Mouse (Mus musculus): ENCODE measurements around the gene Trim9.

Gene Trim9

GRCm38 (mm10) chr12:70218795-70219540 is 128.4 kb downstream of the Trim9 start:
- no peak for ATAC-seq (ENCODE audit: insufficient number of reproducible peaks, low FRiP score, low TSS enrichment)

- no peak for ATAC-seq (ENCODE audit: insufficient number of reproducible peaks, low FRiP score, low TSS enrichment)
These were observed 131.1 kb downstream of the Trim9 start for GRCm38 (mm10) chr12:70216229-70216800.

GRCm38 (mm10) chr12:70214281-70214680 is 133.1 kb downstream of the Trim9 start:
- ATAC-seq (ENCODE audit: insufficient number of reproducible peaks, low FRiP score, low TSS enrichment): no peak

GRCm38 (mm10) chr12:70213601-70214000 is 133.8 kb downstream of the Trim9 start:
- ATAC-seq (ENCODE audit: insufficient number of reproducible peaks, low FRiP score, low TSS enrichment): no peak

- ATAC-seq (ENCODE audit: insufficient number of reproducible peaks, low FRiP score, low TSS enrichment): no peak; the same call in 1 of the 2 replicates
These were observed 134.9 kb downstream of the Trim9 start for GRCm38 (mm10) chr12:70212501-70212900.

- no peak for ATAC-seq (ENCODE audit: insufficient number of reproducible peaks, low FRiP score, low TSS enrichment)
These were observed 139.2 kb downstream of the Trim9 start for GRCm38 (mm10) chr12:70208214-70208613.

GRCm38 (mm10) chr12:70204433-70204832 is 143.0 kb downstream of the Trim9 start:
- no peak for ATAC-seq (ENCODE audit: insufficient number of reproducible peaks, low FRiP score, low TSS enrichment)

- ATAC-seq (ENCODE audit: insufficient number of reproducible peaks, low FRiP score, low TSS enrichment): no peak
These were observed 145.4 kb downstream of the Trim9 start for GRCm38 (mm10) chr12:70201926-70202529.

GRCm38 (mm10) chr12:70196341-70196740 is 151.1 kb downstream of the Trim9 start:
- ATAC-seq (ENCODE audit: insufficient number of reproducible peaks, low FRiP score, low TSS enrichment): no peak

- ATAC-seq (ENCODE audit: insufficient number of reproducible peaks, low FRiP score, low TSS enrichment): no peak
These were observed 152.0 kb downstream of the Trim9 start for GRCm38 (mm10) chr12:70195426-70195825.

Measured in cerebellum, adult (tissue).